Mouse (Mus musculus) lung, postnatal 36 days (tissue): ENCODE results near the gene Agk.

Experiments used
- DNase-seq: peaks from one replicate; pipeline ENCODE4 v3.0.0; 2022; ENCODE audit warnings: mixed read lengths

The Agk gene

DNA sequence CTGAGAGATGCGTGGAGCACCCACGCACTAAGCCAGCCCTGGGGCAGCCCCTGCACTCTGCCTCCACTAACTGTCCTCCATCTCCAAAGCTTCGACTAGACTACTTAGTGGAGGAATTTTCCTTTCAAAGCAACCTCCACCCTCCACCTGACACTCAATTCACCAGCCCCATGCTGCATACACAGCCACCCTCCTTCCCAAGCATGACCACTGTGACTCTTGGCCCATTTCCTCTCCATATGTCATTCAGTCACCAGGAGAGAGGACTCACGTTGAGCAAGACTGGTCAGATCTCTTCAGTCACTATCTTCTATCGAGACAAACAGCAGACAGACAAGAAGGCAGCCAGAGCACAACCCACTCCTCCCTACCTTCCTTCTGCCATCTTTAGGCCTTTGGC, 88.1 kb downstream of the Agk start:
- no peak for DNase-seq

- DNase-seq = no peak
Observed at GRCm38 (mm10) chr6:40413565-40413964, 88.6 kb downstream of the Agk start.

DNA sequence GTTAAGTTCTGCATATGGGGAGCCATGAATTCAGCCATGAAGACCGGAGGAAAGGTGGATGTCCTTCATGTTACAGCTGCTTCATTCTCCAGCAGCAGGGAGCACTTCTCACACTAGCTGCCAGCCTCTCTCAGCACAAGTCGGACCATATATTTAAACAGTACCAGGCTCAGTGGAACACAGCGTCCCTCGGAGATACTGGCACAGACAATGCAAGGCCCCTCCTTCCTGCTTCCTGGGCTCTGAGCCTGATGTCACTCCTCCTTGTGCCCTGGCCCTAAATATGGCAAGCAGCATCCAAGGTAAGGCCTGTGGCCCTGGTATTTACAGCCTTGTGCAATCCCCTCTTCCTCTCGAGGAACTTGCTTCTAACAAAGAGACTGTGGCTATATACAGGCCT, 90.8 kb downstream of the Agk start:
- DNase-seq = no peak

DNA sequence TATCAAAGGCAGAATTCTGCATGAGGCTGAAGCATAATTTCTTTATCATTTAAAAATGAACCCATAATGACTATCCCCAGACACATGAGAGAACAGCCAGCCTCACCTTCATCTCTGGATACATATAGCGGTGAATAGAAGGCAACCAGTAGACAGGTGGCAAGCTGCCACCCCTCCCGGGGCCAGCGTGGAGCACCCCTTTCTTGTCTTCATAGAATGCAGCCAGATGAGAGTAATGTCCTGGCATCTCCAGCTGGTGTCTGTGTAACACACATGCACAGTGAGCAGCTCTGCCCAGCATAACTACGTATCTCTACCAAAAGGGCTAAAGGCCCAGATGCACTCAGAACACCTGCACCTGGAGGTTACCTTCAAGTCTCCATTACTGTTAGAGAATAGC, 93.4 kb downstream of the Agk start:
- no peak for DNase-seq

DNA sequence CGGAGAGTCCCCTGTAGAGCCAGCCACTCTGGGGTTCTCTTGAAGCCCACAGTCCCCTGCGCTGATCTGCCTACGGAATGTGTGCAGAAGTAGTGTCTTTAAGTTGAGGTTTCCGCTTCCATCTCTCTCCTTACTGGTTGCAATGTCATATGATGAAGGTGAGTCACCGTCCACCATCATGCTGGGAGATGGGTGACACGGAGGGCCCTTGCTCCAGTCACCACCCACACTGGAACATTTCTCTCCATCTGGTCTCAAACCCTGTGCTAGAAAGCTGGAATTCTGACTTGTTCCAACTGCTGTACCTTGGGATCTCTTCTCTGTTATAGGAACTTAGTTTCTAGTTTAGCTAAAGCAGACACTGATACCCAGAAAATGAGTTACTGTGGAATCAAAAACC, 96.1 kb downstream of the Agk start:
- no peak for DNase-seq

GRCm38 (mm10) chr6:40423013-40423412, 98.0 kb downstream of the Agk start:
- DNase-seq = no peak

DNA sequence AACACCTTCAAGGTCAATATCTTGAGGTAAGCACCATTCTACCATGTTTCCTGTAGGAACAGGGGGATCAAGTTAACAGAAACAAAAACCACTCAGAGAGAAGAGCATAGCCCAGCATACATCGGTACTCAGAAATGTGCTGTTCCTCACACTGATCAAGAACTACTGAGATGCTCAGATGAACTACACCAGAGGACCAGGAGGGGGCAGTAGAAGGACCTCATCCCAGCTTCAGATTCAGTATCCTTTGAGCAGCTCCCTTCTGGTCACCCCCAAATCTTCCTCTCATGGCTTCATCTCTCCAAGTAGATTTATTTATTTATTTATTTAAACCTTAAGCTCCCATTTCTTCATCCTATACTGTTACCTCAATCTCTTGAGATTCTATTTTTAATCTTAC, 98.8 kb downstream of the Agk start:
- peak; percentile 87 for DNase-seq

DNA sequence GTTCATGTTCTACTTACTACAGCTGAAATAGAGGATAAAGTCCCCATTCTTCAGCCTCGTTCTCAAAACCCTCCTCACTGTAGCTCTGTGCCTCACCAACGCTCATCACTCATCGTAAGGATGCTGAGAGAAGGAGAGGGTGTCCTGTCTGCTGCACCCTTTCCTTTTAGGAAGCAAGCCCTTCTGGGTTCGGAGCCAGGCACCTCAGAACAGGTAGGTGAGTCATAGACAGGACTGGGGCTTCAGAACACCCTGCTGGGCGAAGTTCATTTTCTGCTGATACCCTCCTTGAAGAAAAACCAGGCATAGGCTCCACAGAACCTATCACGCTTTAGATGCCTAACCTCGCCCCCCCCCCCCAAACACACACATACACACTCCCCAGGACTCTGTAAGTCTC, 102.5 kb downstream of the Agk start:
- DNase-seq = no peak

GRCm38 (mm10) chr6:40428696-40429095, 103.7 kb downstream of the Agk start:
- no peak for DNase-seq

- peak; percentile 59 for DNase-seq
Observed at GRCm38 (mm10) chr6:40429521-40429931, 104.6 kb downstream of the Agk start.

DNA sequence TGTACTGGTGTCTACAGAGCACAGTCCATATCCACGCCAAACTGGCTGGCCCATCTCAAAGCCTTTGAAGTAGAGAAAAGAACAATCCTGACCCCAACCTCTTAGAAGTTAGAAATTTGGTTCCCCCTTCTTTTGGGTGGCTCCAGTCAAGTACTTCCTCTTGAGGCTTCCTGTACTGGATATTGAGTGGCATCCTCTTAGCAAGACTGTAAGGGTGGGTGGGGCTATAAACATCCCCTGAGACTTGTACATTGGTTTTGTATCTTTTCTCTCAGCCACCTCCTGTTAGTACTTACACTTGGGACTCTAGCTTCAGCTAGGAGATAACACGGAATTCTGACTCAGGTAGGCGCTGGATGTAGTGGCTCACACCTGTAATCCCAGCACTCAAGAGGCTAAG, 105.3 kb downstream of the Agk start:
- peak; percentile 60 for DNase-seq

DNA sequence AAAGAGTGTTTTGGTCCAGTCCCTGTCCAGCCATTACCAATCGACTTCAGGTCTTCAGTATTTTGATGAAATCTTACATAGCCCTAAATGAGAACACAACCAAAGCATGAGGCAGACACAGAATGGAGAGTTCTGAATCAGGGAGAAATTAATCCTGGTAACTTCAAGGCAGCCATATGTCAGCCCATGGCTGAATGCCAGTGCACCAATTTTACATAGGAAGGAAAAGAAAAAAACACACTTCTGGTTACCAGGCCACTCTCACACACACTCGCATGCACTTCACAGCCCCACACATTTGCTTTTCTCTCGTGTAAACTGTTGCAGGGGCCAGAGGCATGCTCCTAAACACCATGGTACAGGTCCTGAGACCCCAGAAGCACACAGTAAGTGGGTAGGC, 105.9 kb downstream of the Agk start:
- no peak for DNase-seq

- peak; percentile 48 for DNase-seq
Observed at GRCm38 (mm10) chr6:40431356-40431755, 106.4 kb downstream of the Agk start.

GRCm38 (mm10) chr6:40431812-40432211, 106.8 kb downstream of the Agk start:
- no peak for DNase-seq

DNA sequence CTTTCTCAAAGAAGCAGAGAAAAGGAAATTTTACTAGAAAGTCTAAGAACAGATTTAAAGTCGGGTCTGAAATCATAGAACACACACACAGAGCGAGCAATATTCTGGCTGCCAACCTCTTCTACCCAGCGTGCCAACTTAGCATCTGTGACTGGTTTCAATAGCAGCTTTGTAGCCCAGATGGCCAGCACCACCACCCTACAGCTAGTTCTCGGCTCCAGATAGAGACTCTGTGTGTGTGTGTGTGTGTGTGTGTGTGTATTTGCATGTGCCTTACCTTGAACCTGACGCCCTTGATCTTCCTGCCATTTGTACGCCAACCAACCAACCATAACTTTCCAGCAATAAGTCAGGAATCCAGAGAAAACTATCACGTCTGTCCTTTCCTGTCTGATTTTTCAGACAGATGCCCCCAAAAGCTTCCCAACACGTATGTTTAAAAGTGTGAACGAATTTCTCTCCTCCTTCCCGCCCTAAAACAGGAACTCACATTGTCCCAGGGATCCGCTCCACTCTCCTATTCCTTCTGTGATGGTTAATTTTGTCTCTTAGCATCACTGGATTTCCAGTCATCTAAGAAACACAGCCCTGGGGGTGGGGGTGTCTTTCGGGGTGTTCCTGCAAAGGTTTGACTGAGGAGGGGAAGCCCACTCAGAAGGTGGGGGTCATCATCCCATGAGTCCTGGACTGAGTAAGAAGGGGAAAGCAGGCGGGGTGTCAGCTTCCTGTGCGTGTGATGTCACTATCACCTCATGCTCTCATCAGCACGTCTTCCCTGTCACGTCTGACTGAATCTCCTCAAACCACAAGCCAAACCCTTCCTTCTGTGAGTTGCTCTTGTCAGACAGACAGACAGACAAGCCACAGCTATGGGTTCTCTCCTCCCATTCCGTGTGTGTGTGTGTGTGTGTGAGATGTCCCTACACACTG, 107.6 kb downstream of the Agk start:
- DNase-seq = no peak

DNA sequence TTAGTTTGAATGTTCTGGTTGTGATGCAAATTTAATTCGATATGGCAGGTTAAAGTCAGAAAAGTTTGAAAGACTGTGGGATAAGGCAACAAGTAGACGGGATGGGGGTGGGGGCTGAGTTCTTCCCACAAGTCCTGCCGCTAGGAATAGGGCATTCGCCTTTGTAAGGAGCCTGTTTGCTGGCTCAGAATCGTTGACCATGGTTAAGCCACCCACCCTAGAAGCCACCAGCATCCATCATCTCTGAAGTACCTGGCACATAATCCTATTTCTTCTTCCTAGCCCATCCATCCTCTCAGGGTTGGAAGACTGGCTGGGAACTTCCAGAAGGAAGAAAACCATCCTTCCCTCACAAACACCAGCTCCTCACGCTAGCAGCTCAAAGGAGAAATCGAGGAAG, 109.7 kb downstream of the Agk start:
- no peak for DNase-seq

GRCm38 (mm10) chr6:40435151-40436046, 110.4 kb downstream of the Agk start:
- peak; percentile 37 for DNase-seq

GRCm38 (mm10) chr6:40436047-40436483, 111.1 kb downstream of the Agk start, which contains the start of gene E330009J07Rik:
Gene E330009J07Rik, minus strand, starts transcription at chr6:40436135.
- DNase-seq = peak; percentile 87

DNA sequence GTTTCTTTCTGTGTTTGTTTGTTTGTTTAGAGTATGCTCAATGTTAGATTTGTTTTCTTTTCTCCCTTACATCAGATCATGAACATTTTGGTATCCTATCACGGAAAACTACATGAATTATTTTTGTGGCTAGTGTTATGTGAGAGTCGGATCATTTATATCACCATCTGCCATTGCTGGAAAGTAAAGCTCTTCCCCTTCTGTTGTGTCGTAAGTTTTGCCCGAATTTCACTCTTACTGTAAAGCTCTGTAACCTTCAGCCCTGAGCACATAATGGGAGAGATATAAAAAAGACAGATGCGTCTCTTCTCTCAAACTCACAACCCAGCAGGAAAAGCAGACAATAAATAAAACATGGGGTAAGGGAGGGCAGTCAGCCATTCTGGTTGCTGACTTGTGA, 114.0 kb downstream of the Agk start, which contains the start of gene Wee2:
TSS of gene Wee2 (plus strand) at position 153 of the 400 bp plus-strand sequence.
- no peak for DNase-seq

GRCm38 (mm10) chr6:40439731-40440130, 114.8 kb downstream of the Agk start:
- DNase-seq = no peak

GRCm38 (mm10) chr6:40441276-40441675, 116.3 kb downstream of the Agk start:
- no peak for DNase-seq

DNA sequence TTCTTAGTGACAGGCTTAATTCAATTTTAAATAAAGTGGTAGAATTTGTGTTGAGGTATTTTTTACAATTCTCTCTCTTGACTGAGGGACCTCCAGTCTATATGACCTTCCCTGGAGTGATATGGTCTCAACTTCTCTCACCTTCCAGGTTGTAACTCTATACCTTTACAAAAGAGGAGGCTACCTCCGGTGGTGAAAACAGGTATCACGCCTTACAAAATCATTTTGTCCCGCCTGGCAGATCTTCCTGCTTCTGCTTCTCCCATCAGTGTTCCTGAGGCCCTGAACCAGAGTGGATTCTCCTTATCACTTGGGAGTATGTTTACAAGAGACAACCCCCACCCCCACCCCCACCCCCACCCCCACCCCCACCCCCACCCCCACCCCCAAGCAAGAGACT, 116.8 kb downstream of the Agk start:
- no peak for DNase-seq

DNA sequence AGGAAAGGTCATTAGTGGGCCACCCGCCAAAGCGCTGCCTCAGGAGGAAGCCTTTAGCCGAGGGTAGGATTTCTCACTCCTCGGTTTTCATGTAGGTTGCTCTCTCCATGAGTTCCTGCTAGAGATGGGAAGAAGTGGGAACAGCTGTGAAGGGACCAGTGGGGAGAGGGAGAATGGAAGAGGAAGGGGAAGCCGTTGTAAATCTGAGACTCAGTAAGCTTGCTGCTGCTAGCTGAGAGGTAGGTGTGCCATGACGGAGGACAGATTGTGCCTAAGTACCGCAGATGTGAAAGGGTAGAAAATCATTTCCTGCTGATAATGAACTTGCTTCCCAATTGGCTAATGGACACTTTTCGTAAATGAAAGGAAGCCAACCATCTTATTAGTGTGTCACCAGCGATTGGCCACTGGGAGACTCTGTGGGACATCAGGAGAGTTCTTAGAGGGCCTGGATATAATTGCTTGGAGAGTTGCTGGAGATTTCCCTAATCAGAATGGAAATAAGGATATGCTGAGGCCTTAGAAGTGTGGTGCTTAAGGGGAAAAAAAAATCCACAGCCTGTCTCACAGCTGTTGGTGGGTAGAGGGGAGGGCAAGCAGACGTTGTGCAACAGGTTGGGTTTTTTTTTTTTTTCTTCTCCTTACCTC, 118.4 kb downstream of the Agk start:
- no peak for DNase-seq
